Mouse (Mus musculus) Patski (cell line): ENCODE measurements at regions not wholly inside any gene's neighbourhood (a gene's known extent, or its start where the extent isn't known, plus 50 kb on each side); places are given as distances from the start of the nearest gene placed in this dataset.

Experiments used
- ATAC-seq: fragments of 100-300 bp; one replicate; pipeline ENCODE4 v1.8.0; 2021
- CTCF ChIA-PET: fragments of 350-600 bp; sonication (Branson Sonifier 250); formaldehyde crosslinking; loops from one replicate; lab custom pipeline; 2022; ENCODE audit warnings: inconsistent platforms; lab: Charles Lee
- POLR2A ChIA-PET: fragments of 350-600 bp; sonication (Branson Sonifier 250); formaldehyde crosslinking; loops from one replicate; lab custom pipeline; 2022; ENCODE audit warnings: antibody characterized with exemption, inconsistent platforms; lab: Charles Lee
- DNase-seq: peaks from one replicate; pipeline ENCODE4 v3.0.0-alpha.2; 2011; ENCODE audit warnings: low read depth, low spot score
- H3K27me3 ChIP-seq: fragments of 371-371 bp; one replicate; pipeline ENCODE4 v1.5.1; 2021
- CTCF ChIP-seq: fragments of 100-300 bp; IDR thresholded peaks from one replicate; pipeline ENCODE4 v1.5.1; 2021
- in situ Hi-C: fragments of 300-500 bp; cut with MboI; formaldehyde crosslinking; loops from 3 replicates; pipeline ENCODE4 v1.11.1; 2018; ENCODE audit warnings: low pct_unique_long_range_greater_than_20kb, mixed read lengths

GRCm38 (mm10) chr15:68412156-68412555, 1911.4 kb upstream of the Lrrc6 start:
- DNase-seq (no peak), ATAC-seq (no peak)
- no peak for TF ChIP-seq CTCF
- no peaks in the 10 kb centered on the region for H3K27me3 ChIP-seq
- ChIA-PET CTCF (no interaction called here), POLR2A (no interaction called here)
- in situ Hi-C loops = no loop called here

GRCm38 (mm10) chr15:68403554-68404070, 1902.9 kb upstream of the Lrrc6 start:
- DNase-seq (no peak), ATAC-seq (no peak)
- in situ Hi-C loops = no loop called here
- H3K27me3 ChIP-seq = peaks cover 15% of the 10 kb centered on the region
- POLR2A ChIA-PET = interaction anchor here (0.6 kb wide), 1 partner anchor 1223 kb away, joined by 3 read pairs; no protein-coding TSS in a partner anchor
- CTCF ChIA-PET = interaction anchor here (0.8 to 1.0 kb wide), 2 partner anchors 11 to 22 kb away, joined by 3 to 4 read pairs; no protein-coding TSS in a partner anchor
- TF ChIP-seq CTCF = no peak

GRCm38 (mm10) chr15:68401726-68402125, 1901.0 kb upstream of the Lrrc6 start:
- ATAC-seq = no peak
- in situ Hi-C loops = no loop called here
- ChIA-PET CTCF (no interaction called here), POLR2A (no interaction called here)
- TF ChIP-seq CTCF = no peak
- peaks cover 15% of the 10 kb centered on the region for H3K27me3 ChIP-seq
- no peak for DNase-seq

- DNase-seq = no peak
- ChIA-PET POLR2A (no interaction called here), CTCF (no interaction called here)
- H3K27me3 ChIP-seq = peaks cover 15% of the 10 kb centered on the region
- ATAC-seq = no peak
- in situ Hi-C loops = no loop called here
- TF ChIP-seq CTCF = no peak
Observed at GRCm38 (mm10) chr15:68401006-68401405, 1900.3 kb upstream of the Lrrc6 start.

- ATAC-seq = no peak
- POLR2A ChIA-PET = interaction anchor here (0.6 kb wide), 1 partner anchor 10 kb away, joined by 3 read pairs; no protein-coding TSS in a partner anchor
- CTCF ChIA-PET = no interaction called here
- in situ Hi-C loops = no loop called here
- H3K27me3 ChIP-seq = no peaks in the 10 kb centered on the region
- TF ChIP-seq CTCF = no peak
- DNase-seq = no peak
Observed at GRCm38 (mm10) chr15:68396566-68396965, 1895.9 kb upstream of the Lrrc6 start.

- peak; percentile 72 for TF ChIP-seq CTCF
- ChIA-PET POLR2A (no interaction called here), CTCF (interaction anchor here (1.0 to 1.4 kb wide), 4 partner anchors 9 to 30 kb away, joined by 3 to 5 read pairs (median 4); no protein-coding TSS in a partner anchor)
- ATAC-seq = peak; percentile 75
- in situ Hi-C loops = no loop called here
- DNase-seq = no peak
- no peaks in the 10 kb centered on the region for H3K27me3 ChIP-seq
Observed at GRCm38 (mm10) chr15:68394749-68395148, 1894.0 kb upstream of the Lrrc6 start.

GRCm38 (mm10) chr15:68394157-68394556, 1893.4 kb upstream of the Lrrc6 start:
- ChIA-PET CTCF (interaction anchor here (1.0 to 1.4 kb wide), 3 partner anchors 8 to 29 kb away, joined by 3 to 5 read pairs (median 4); no protein-coding TSS in a partner anchor), POLR2A (no interaction called here)
- no peaks in the 10 kb centered on the region for H3K27me3 ChIP-seq
- no peak for TF ChIP-seq CTCF
- no peak for DNase-seq
- ATAC-seq = no peak
- in situ Hi-C loops = no loop called here

- no peak for DNase-seq
- TF ChIP-seq CTCF = no peak
- in situ Hi-C loops = no loop called here
- CTCF ChIA-PET = no interaction called here
- H3K27me3 ChIP-seq = no peaks in the 10 kb centered on the region
- no peak for ATAC-seq
- POLR2A ChIA-PET = no interaction called here
Observed at GRCm38 (mm10) chr15:68391737-68392136, 1891.0 kb upstream of the Lrrc6 start.

- ChIA-PET POLR2A (no interaction called here), CTCF (interaction anchor here (1.6 kb wide), 1 partner anchor 8 kb away, joined by 3 read pairs; no protein-coding TSS in a partner anchor)
- peaks cover 4% of the 10 kb centered on the region for H3K27me3 ChIP-seq
- TF ChIP-seq CTCF = no peak
- ATAC-seq (no peak), DNase-seq (no peak)
- in situ Hi-C loops = no loop called here
Observed at GRCm38 (mm10) chr15:68389855-68390254, 1889.1 kb upstream of the Lrrc6 start.

- DNase-seq (peak; percentile 19), ATAC-seq (peak; percentile 51)
- peaks cover 11% of the 10 kb centered on the region for H3K27me3 ChIP-seq
- in situ Hi-C loops = no loop called here
- CTCF ChIA-PET = interaction anchor here (1.4 kb wide), 1 partner anchor 11 kb away, joined by 3 read pairs; no protein-coding TSS in a partner anchor
- POLR2A ChIA-PET = interaction anchor here (0.6 kb wide), 1 partner anchor 128 kb away, joined by 3 read pairs; no protein-coding TSS in a partner anchor
- TF ChIP-seq CTCF = no peak
Observed at GRCm38 (mm10) chr15:68387349-68388065, 1886.8 kb upstream of the Lrrc6 start.
